Mouse (Mus musculus) mouse trophoblast stem cell (cell line): ENCODE measurements at regions not wholly inside any gene's neighbourhood (a gene's known extent, or its start where the extent isn't known, plus 50 kb on each side); places are given as distances from the start of the nearest gene placed in this dataset.

ENCODE experiments used
- in situ Hi-C, 2 experiments: fragments of 300-500 bp; cut with MseI, MboI; formaldehyde crosslinking; loops; 2 replicates in 1 of 2; 3 replicates in 1 of 2; pipeline ENCODE4 v1.15.1; 2025

DNA sequence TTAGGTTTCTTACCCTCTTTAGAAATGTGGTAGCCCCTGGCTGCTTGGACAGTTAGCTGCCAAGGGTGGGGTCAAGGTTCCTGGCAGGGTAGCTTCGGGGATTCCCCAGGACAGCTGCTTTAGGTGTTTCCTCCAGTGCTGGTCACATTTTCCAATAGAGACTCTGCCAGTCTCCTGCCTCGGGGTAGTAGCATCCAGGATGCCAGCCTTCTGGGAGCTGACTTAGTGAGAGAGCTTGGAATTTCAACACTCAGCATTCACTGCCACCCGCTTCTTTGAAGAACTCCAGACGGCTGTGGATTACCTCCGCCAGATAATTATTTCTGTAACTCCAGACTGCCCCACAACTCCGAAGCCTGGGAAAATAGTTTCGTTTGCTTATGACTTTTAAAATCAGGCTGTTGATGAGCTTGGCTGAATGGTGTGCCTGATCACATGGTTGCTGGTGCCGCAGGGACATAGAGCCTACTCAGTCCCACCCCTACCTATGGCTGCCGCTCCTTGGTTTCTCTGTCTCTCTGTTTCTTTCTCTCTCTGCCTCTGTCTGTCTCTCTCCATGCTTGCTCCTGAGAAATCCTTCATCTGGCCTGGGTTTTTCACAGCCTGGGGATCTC lies 724.2 kb upstream of the Car8 start:
- in situ Hi-C loops, result no loop called here

DNA sequence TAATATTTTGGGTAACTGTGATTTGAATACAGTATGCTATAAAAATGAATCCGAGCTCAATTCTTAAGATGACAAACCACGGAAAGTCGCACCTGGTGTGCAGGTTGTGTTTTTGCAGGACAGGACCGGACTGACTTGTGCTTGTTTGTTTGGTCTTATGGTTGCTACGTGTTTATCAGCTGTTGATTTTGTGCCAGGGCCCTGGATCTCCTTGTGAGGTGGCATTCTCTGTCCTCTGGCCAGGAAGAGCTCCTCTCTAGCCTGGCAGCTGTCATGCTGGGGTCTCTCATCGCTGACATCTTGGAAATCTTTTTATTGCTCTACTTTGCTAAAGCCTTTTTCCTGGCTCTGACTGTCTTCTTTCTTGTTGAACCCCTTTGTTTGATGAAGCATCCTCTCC lies 723.0 kb upstream of the Car8 start:
- in situ Hi-C loops, result no loop called here

DNA sequence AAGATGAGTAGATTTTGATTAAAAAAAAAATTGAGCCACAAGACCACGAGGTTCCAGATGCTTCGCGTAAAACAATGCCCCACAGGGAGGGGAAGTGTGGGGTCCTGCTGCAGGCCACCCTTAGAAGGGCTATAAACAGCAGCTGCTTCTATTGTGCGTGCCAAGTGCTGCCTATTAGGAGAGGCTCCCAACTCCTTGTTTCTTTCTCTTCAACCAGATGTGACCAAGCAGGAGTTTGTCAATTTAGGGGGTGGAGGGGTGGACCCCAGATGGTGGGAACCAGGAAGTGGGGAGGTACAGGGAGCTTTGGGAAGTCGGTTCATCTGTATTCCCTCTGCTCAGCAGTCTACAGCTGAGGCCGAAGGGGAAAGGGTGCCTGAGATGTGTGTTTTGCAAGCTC lies 718.9 kb upstream of the Car8 start:
- in situ Hi-C loops, result no loop called here

DNA sequence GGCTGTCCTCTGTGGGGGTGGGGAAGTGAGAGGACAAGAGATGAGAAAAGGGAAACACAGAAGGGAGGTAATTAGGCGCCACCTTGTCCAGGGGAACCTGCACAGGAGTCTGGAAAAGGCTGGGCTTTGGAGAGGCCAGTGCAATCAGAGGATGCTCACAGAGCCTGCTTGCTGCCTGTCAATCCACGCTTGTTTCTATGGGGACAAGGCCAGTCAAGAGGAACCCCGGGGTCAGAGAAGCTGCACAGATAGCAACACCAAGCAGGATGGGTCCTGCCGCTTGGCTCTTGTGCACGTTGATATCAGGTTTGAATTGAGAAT lies 718.1 kb upstream of the Car8 start:
- in situ Hi-C loops, result no loop called here

DNA sequence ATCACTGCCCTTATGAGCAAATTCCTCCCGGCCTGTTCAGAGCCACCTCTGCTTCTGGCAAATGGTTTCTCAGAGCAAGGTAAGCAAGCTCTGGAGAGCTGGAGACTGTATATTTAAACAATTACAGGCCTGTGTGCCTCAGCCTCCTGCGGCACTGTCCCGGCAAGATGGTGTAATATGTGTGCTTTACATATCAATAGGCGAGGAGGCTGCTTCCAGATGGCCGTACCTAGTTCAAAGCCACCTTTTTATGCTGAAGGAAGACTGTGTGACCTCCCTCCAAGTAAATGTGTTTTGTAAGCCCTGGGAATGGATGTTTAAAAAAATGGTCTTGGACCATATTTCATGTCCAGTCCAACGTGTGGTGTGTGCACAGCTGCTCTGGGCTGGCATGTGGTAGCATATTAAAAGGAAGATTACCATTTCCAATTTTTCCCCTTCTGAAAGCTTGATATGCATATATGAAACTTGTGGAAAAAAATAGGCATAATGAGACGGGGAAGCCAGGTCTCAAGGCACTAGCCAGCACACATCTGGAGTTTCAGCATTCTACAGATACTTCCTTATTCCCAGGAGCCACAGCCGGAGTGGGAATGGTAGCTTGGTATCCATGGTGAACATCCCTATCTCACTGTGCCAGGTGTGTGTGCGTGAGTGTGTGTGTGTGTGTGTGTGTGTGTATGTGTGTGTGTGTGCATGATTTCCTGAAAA lies 717.6 kb upstream of the Car8 start:
- in situ Hi-C loops, result no loop called here

DNA sequence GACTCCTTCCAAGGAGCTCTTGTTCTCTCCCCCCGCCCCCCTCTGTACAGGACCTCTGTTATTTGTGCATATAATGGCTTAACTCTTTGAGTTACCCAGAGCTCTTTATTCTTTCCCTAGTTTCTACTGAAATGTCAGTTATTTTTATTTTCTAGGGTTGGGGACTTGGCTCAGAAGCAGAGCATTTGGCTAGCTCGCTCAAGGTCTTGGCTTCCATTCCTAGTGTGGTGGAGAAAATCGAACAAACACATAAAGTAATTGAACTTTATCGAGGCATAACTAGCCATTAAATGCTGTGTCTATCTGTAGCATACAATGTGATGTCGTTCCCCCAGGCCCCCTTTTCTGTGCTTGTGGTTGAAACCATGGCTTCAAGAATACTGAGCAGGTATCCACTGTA lies 716.5 kb upstream of the Car8 start:
- in situ Hi-C loops, result no loop called here

DNA sequence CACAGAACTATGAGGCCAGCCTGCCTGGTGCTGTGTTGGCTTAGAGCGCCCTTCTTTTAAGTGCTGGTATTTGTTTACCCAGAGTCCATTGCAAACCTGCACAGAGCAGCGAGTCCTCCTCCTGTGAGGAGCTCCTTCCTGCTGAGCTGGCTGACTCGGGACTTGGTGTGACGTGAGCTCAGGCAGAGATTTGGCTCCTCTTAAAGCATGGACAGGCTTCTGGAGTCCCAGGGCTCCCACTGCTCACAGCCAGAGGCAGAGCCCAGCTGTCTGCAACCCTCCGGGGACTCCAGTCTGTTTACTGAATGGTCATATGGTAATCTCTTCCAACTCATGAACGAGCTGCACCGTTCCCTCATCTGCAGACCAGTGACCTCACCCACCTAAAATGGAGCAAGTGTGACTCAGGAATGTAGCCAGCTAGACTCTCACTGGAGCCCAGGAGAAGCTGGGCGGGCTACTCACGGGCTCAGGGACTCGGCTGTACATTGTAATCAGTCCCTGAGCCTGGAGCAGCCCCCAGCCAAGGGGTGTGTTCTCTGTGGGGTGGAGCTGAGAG lies 715.6 kb upstream of the Car8 start:
- in situ Hi-C loops, result no loop called here

DNA sequence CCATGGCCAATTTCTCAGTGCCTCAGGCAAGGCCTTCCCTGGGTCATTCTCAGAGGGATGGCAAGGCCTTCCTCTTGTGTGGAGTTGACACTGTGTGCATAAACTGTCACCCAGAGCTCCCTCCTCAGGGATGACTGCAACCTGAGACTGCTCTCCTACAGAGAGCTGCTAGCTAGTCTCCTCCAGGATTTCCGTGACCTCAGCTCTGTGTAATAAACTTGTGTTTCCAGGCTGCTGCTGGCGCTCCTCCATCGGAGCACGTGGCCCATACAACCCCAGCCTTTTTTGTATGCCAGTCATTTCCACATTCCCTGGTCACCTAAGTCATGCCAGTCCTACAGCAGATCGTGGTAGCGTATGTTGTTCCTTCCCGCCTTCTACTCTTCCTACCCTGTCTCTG lies 714.3 kb upstream of the Car8 start:
- in situ Hi-C loops, result no loop called here

DNA sequence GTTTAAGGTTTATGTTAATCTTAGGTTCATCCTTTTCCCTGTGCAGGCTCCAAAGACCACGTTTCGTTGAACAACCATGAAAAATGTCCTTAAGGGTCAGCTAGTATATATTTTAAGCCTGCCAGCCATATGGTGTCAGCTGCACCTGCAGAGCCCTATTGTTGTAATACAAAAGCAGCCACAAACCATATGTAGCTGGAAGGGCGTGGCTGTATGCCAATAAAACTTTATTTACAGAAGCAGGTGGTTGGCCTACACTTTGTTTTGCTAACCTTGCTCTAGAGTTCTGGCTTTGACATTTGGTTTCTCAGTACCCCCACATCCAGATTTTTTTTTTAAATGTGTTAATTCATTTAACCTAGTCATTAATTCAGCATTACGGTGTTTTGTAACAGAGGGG lies 711.1 kb upstream of the Car8 start:
- in situ Hi-C loops, result no loop called here

DNA sequence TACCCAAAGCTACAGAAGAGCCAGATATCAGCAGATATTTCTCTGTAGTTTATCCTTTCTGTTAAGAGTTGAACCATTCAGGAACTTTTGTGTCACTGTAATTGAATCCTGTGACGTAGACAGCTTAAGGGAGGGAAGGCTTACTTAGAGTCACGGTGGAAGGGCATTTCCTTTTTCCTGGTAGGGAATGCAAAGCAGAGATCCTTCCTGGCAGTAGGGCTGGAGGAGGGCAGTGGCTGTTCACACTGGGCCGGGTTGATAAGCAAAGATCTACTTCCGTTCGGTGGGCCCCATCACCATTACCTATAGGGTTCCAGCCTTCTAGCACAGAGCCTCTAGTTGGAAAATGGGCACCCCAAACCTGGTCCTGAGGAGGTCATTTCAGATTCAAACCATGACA lies 710.7 kb upstream of the Car8 start:
- in situ Hi-C loops, result no loop called here

DNA sequence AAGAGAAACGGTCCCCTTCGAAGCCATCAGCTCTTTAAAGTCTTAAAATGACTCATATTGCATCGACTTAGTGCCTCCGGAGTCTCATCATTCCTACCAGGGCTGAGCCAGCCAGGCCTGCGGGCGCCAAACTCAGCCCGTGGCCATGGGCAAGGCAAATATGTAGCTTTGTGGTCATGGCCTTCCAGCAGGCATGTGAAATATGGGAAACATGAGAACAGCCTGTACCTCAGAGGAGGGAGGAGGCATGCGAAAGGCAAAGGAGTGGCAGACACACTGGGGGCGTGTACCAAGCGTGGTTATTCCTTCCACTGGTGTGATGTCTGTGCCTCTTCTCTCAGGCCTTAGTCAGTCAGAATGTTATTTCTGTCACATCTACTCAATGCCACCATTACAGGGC lies 706.3 kb upstream of the Car8 start:
- in situ Hi-C loops, result no loop called here

DNA sequence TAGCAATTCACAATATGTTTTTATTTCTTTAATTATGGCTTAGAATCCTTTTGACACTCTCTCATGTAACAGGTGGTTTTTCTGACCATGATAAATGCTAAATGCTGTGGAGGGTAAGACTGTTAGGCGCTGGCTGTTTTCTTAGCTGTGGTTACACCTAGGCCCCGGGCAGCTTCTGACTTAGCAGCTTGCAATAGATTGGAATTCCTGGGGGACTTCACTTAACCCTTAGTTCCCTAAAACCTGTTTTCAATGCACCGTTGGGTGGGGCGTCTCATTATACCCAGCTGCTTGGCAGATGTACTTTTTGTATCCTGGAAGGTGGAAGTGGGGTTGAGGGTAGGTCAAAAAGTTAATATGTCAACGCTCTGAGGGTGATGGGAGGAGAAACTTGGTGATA lies 704.2 kb upstream of the Car8 start:
- in situ Hi-C loops, result no loop called here

DNA sequence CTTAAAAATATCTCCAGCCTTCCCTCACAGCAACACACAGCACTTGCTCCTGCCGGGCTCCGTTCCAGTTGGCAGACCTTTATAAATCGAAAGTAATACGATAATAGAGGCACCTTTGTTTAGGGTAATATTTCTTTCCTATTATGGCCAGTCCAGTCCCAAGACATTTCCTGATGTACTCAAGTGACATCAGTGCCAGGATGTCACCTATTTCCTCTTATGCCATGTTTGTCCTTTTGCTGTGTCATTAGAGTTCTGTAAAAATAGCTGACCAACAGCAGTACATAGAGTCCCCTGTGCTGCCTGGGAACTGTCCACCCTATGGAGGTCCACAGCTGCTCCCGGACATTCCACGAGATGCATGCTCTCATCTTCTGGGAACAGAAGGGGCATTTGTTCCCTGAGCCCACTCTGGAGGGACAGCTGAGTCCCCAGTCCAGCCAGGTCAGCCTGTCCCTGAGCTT lies 700.1 kb upstream of the Car8 start:
- in situ Hi-C loops, result no loop called here

DNA sequence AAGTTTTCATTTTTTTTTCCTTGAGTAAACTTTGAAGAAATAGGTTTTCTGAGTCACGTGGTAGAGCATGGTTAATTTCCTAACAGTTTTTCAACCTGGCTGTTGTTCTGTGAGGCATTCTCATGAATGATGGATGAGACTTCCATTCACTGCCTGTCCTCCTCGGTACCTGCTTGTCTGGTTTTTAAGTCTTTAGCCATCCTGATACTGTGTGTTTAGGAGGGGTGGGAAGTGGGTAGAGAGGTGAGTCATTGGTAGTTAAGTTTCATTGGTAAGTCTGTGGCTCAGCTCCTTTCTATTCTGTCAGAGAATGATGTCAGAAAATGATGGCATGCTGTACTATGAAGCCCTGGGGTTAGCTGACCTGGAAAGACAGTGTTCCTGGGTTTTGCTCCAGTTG lies 697.1 kb upstream of the Car8 start:
- in situ Hi-C loops, result no loop called here

DNA sequence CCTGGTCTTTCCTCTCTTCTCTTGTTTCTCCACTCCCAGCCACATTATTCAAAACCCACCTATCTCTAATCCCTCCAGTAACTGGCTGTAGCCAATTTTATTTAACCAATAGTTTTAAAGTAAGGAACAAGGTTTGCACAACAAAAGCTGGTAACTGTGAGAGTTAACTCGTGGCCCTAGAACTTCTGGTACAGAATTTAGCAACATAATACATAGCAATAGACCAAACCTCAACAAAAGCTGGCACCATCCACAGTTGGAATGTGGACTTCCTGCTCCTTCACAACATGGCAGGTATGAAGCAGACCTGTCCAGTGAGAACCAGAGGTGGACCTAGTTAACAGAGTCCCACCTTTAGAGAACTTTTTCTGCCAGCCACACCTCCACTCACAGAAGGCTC lies 695.7 kb upstream of the Car8 start:
- in situ Hi-C loops, result no loop called here

DNA sequence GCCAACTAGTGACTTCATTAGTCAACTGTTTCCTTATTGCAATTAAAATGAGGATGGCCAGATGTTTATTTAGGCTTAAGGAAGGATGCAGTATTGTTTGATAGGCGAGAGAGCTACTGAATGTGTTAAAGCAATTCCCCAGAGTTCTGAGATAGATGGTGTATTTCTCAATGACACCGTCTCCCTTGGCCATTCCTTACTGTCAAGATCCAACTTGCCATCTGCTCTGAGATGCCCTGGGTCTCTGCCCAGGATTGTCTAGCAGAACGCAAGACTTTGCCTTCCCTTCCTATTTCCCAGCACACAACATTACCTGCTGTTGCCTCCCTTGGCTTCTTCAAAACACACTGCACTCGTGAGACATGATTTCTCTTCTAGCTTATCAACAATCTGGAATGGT lies 690.5 kb upstream of the Car8 start:
- in situ Hi-C loops, result no loop called here

DNA sequence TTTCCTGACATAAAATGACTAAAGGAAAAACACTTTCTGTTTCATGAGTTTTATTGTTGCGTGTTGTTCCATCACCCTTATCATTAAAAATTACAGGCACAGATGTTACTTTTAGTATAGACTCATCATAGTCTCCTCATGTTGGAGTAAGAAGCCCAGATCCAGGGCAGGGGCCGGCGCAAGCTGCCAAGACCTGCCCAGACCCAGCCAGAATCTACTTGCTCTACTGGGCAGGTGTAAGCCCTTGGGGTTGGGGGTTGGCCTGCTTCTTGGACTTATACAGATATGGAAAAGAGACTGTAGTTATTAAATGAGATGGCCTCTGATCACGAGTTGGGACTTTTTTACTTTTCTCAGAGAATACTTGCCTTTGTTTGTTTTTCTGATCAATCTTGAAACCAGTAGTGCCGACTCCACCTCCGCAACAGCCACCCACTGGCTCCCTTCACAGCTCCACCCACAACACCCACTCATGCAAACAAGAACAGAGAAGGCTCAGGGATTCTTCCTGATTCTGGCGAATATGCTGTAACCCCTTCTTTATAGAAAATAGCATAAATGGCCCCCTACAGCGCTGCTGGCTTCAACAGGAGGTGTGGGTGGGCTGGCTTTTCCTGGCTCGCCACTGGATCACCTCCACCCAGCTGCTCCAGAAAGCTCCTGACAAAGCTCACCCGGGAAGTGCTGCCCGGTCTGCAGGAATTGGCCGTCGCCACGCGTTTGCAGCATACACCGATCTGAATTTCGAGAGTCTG lies 689.9 kb upstream of the Car8 start:
- in situ Hi-C loops, result no loop called here

DNA sequence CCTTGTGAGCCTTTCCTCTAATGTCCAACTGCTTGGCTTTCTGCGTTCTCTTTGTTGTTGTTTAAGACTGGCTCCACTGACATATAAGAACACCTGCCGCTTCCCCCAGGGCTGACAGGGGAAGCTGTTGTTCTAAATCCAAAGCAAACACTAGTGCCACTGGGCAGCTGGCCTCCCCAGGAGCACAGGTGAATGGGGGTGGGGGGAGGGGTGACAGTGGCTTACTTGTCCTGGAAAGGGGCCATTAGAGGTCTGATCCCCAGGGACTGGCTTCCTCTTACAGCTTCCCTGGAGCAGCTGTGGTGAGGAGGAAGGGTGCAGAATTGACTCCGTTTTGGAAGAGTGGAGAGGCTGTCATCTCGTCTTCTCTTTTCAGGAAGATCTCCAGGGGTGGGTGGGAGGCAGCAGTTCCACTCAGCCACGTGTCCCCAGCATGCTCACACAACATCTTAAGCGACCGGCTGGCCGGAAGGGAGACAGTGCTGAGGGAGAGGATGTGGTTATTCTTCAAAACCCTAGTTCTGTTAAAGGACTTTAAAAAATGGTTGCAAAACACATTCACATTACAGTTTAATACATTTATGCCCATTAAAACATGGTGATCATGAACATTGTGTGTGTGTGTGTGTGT lies 688.5 kb upstream of the Car8 start:
- in situ Hi-C loops, result no loop called here

DNA sequence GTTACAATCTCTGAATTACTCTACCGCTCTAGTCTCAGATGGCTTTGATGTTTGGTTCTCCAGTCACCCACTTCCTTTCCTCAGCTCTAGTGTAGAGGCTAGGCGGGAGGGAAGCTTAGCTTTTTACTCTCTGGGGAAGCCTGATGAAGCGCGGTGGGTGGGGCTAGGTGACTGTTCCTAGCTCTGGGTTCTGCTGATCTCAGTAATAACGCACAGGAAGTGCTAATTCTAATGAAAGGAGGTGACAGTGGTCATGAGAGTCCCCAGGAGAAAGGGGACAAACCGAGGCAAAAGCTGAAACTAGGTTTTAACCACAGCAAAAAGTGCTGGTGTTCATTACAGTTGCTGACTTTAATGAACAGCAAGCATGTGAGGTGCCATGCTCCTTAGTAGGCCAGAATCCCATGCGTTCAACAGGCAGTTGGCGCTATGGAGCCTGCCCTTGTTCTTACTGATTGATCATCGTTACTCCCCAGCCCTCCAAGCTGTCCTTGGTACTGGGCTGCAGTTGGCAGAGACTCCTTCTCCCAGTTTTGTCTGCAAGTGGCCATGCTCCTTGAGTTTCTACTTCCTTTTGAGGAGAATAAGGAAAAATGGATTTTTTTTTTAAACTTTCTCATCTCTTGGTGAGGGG lies 687.9 kb upstream of the Car8 start:
- in situ Hi-C loops, result no loop called here

DNA sequence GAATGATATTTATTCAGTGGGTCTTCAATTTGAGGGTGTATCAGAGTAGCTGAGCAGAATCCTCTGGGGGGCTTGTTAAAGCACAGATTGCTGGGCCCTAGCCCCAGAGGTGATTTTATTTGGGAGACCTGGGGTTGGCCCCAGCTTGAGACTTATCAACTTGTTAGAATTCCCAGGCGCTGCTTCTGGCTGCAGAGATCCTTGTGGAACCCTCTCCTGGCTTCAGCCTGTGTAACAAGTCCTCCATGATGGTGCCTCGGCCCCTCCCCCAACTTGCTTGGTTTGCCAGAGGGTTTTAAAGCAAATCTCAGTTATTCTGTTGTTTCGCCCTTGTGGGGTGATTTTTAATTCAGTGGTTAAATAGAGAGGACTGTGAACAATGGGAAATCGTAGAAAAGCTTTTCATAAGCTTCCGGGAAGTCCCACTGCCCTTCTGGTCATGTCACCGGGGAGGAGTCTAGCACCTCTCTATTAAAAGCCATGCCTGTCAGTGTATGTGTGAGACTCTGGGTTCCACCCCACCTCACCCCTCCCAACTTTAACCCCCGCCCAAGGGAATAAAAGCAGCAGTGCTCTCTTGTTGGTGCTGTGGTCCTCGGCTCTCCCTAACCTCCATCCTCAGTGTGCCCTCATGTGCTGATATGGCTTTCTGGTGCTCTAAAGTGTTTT lies 684.0 kb upstream of the Car8 start:
- in situ Hi-C loops, result no loop called here
